Mouse (Mus musculus): ENCODE data around the gene Iqsec1.
A peak's percentile ranks its signal among the peaks of the same experiment; 100 is the strongest.

- TF ChIP-seq USF2 (conservative IDR thresholded peaks at IDR 0.05; ENCODE audit: low read depth, low read length) (no peak), POLR2A (IDR thresholded peaks at IDR 0.05; ENCODE audit: low read depth, low read length) (no peak), CTCF (conservative IDR thresholded peaks at IDR 0.05 in 1 of 2, IDR thresholded peaks at IDR 0.05 in 1 of 2; ENCODE audit: low read depth in 2 of 2, low read length in 2 of 2) (no peak), BHLHE40 (IDR thresholded peaks at IDR 0.05; ENCODE audit: low read depth, low read length) (peak; percentile 42), TCF12 (IDR thresholded peaks at IDR 0.05; ENCODE audit: low read depth, low read length) (peak; percentile 85), POLR2AphosphoS2 (IDR thresholded peaks at IDR 0.05; ENCODE audit: low read depth, low read length) (no peak), CHD2 (IDR thresholded peaks at IDR 0.05; ENCODE audit: low read length) (no peak), MAZ (IDR thresholded peaks at IDR 0.05; ENCODE audit: low read depth, low read length) (peak; percentile 85), SIN3A (IDR thresholded peaks at IDR 0.05; ENCODE audit: low read length) (no peak), UBTF (IDR thresholded peaks at IDR 0.05; ENCODE audit: low read depth, low read length) (peak; percentile 67; the same call in 1 of the 2 replicates), MYC (IDR thresholded peaks at IDR 0.05; ENCODE audit: low read depth, low read length) (peak; percentile 37; the same call in 1 of the 2 replicates), TBP (conservative IDR thresholded peaks at IDR 0.05; ENCODE audit: low read depth, low read length) (no peak)
These were observed 236.9 kb downstream of the Iqsec1 start for GRCm38 (mm10) chr6:90751624-90752023.
